Mouse (Mus musculus): Measurements from ENCODE around the gene Ptgfrn. TPM values are rescaled to one million over a fixed set of nuclear protein-coding genes. Genes with fewer than 3 reads are reported as not detected.

The Ptgfrn gene
- polyA plus RNA-seq, 1 experiment from 2014 or later: 3.5 TPM

GRCm38 (mm10) chr3:101111321-101111720 lies 1.2 kb upstream of the Ptgfrn start:
- Histone ChIP-seq H3K4me3 (ENCODE audit: low read depth, low read length) (no peak overlapping the region), H3K27me3 (ENCODE audit: control insufficient read depth, insufficient read depth, low read length) (no peaks in the 10 kb centered on the region)

GRCm38 (mm10) chr3:101110838-101111103 lies 693 bp upstream of the Ptgfrn start:
- Histone ChIP-seq H3K4me3 (ENCODE audit: low read depth, low read length) (peak overlapping the region; percentile 68; the same call in 1 of the 2 replicates), H3K9me3 (ENCODE audit: control insufficient read depth, low read length) (no peaks in the 10 kb centered on the region), H3K4me2 (replicated peaks; ENCODE audit: low read depth, low read length) (peak overlapping the region; percentile 95), H3K27ac (ENCODE audit: low read depth, low read length) (no peak overlapping the region), H3K27me3 (ENCODE audit: control insufficient read depth, insufficient read depth, low read length) (no peaks in the 10 kb centered on the region), H3K36me3 (ENCODE audit: control insufficient read depth, insufficient read depth, low read length) (no peaks in the 10 kb centered on the region), H3K4me1 (replicated peaks; ENCODE audit: control insufficient read depth, insufficient read depth, low read length) (0 out of 2 replicates have a peak, but pooled peaks cover 4% of the 10 kb centered on the region), H3K9ac (ENCODE audit: low read depth, low read length) (peak overlapping the region; percentile 90; the same call in 1 of the 2 replicates)
- ATAC-seq (ENCODE audit: low FRiP score) (0 out of 2 replicates have a peak, but pooled peaks have one; percentile 19), DNase-seq (ENCODE audit: low spot score) (no peak)

More at GRCm38 (mm10) chr3:101111321-101111720, 1.2 kb upstream of the Ptgfrn start:
- H3K9me3 ChIP-seq (ENCODE audit: control insufficient read depth, low read length): no peaks in the 10 kb centered on the region
- no peak overlapping the region for H3K4me2 ChIP-seq (replicated peaks; ENCODE audit: low read depth, low read length)
- 0 out of 2 replicates have a peak, but pooled peaks cover 4% of the 10 kb centered on the region for H3K4me1 ChIP-seq (replicated peaks; ENCODE audit: control insufficient read depth, insufficient read depth, low read length)
- H3K36me3 ChIP-seq (ENCODE audit: control insufficient read depth, insufficient read depth, low read length): no peaks in the 10 kb centered on the region
- H3K9ac ChIP-seq (ENCODE audit: low read depth, low read length): no peak overlapping the region
- no peak overlapping the region for H3K27ac ChIP-seq (ENCODE audit: low read depth, low read length)
- no peak for DNase-seq (ENCODE audit: low spot score)
- WGBS: 42% methylated on average over 10 of the region's 10 CpGs
- ATAC-seq (ENCODE audit: low FRiP score): no peak

DNA sequence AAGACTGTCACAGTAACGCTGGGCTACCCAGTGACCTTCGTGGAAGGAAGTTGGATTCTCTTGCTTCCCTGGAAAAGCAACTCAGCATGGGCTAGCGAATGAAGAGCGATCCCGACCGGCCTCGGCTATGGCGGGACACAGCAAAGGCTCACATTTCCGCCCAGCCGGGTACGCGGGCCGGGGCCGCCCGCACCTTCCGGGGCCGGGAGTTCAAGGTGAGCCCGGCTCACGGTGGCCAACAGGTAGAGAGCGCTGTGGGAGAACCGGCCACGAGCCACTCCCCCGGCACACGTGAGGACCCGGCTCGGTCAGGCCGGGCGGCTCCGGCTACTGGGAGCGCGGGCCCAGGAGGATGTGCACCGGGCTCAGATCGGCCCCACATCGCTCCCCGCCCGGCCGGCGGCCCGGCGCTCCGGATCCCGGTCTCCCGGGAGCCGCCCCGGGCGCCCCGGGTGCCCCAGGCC lies 488 bp downstream of the Ptgfrn start:
- H3K4me1 ChIP-seq (replicated peaks; ENCODE audit: control insufficient read depth, insufficient read depth, low read length): 0 out of 2 replicates have a peak, but pooled peaks cover 4% of the 10 kb centered on the region
- peak overlapping the region; percentile 90 for H3K9ac ChIP-seq (ENCODE audit: low read depth, low read length)
- H3K4me2 ChIP-seq (replicated peaks; ENCODE audit: low read depth, low read length): peak overlapping the region; percentile 95
- WGBS: under 1% methylated on average over 37 of the region's 47 CpGs
- peak overlapping the region; percentile 68 for H3K4me3 ChIP-seq (ENCODE audit: low read depth, low read length)
- H3K27ac ChIP-seq (ENCODE audit: low read depth, low read length): 0 out of 2 replicates have a peak overlapping the region, but pooled peaks have one; percentile 51
- H3K36me3 ChIP-seq (ENCODE audit: control insufficient read depth, insufficient read depth, low read length): no peaks in the 10 kb centered on the region
- ATAC-seq (ENCODE audit: low FRiP score): peak; percentile 65
- H3K27me3 ChIP-seq (ENCODE audit: control insufficient read depth, insufficient read depth, low read length): no peaks in the 10 kb centered on the region
- peak; percentile 57 for DNase-seq (ENCODE audit: low spot score)
- no peaks in the 10 kb centered on the region for H3K9me3 ChIP-seq (ENCODE audit: control insufficient read depth, low read length)

- Histone ChIP-seq H3K36me3 (ENCODE audit: control insufficient read depth, insufficient read depth, low read length) (no peaks in the 10 kb centered on the region), H3K4me2 (replicated peaks; ENCODE audit: low read depth, low read length) (peak overlapping the region; percentile 95), H3K4me3 (ENCODE audit: low read depth, low read length) (peak overlapping the region; percentile 68), H3K9ac (ENCODE audit: low read depth, low read length) (no peak overlapping the region), H3K9me3 (ENCODE audit: control insufficient read depth, low read length) (no peaks in the 10 kb centered on the region), H3K27ac (ENCODE audit: low read depth, low read length) (no peak overlapping the region), H3K27me3 (ENCODE audit: control insufficient read depth, insufficient read depth, low read length) (no peaks in the 10 kb centered on the region), H3K4me1 (replicated peaks; ENCODE audit: control insufficient read depth, insufficient read depth, low read length) (0 out of 2 replicates have a peak, but pooled peaks cover 4% of the 10 kb centered on the region)
- no peak for ATAC-seq (ENCODE audit: low FRiP score)
- DNase-seq (ENCODE audit: low spot score): peak; percentile 38
- WGBS: 20% methylated on average over 5 of the region's 5 CpGs
These were observed 1.2 kb downstream of the Ptgfrn start for GRCm38 (mm10) chr3:101108848-101109247.

- H3K4me2 ChIP-seq (replicated peaks; ENCODE audit: low read depth, low read length): no peak overlapping the region
- DNase-seq (ENCODE audit: low spot score): no peak
- WGBS: 72% methylated on average over 3 of the region's 3 CpGs
- no peak overlapping the region for H3K4me3 ChIP-seq (ENCODE audit: low read depth, low read length)
- no peak overlapping the region for H3K27ac ChIP-seq (ENCODE audit: low read depth, low read length)
- no peak for ATAC-seq (ENCODE audit: low FRiP score)
- no peaks in the 10 kb centered on the region for H3K9me3 ChIP-seq (ENCODE audit: control insufficient read depth, low read length)
- H3K4me1 ChIP-seq (replicated peaks; ENCODE audit: control insufficient read depth, insufficient read depth, low read length): 0 out of 2 replicates have a peak, but pooled peaks cover 4% of the 10 kb centered on the region
- H3K9ac ChIP-seq (ENCODE audit: low read depth, low read length): no peak overlapping the region
- H3K36me3 ChIP-seq (ENCODE audit: control insufficient read depth, insufficient read depth, low read length): no peaks in the 10 kb centered on the region
- no peaks in the 10 kb centered on the region for H3K27me3 ChIP-seq (ENCODE audit: control insufficient read depth, insufficient read depth, low read length)
These were observed 1.8 kb downstream of the Ptgfrn start for GRCm38 (mm10) chr3:101108282-101108681.

DNA sequence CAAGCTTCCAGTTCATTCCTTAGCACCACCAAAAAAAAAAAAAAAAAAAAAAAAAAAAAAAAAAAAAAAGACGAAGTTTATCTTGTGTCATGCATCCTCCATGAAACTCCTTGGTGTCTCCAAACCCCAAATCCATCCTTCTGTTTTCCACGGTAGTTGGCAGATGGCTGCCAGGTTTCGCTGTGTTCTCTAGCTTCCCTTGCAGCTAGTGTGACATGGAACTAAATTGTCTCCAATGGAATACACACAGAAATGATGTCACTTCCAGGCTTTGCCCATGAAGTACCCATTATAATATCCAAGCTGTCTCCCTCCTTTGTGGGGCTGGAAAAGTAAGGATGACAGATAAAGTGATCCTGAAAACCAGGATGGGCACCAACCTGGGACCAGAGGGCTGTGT lies 3.8 kb downstream of the Ptgfrn start:
- H3K36me3 ChIP-seq (ENCODE audit: control insufficient read depth, insufficient read depth, low read length): no peaks in the 10 kb centered on the region

DNA sequence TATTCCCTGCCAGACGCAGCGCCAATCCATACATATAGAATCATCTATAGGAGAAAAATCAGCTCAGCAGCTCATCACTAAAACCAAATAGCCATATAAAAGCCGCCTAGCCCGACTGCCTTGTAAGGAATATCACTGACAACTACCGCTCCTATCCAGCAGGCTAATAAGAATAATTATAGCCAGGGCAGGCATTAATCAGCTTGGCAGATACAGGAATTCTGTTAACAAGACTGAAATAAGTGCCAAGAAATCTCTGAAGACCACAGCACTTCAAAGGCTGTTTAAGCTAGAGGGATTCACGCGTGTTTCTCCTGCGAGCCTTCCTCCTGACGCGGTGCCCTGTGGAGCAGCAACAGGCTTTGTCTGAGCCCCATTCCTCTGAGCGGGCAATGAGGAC lies 4.6 kb downstream of the Ptgfrn start:
- Histone ChIP-seq H3K27me3 (ENCODE audit: control insufficient read depth, insufficient read depth, low read length) (no peaks in the 10 kb centered on the region), H3K4me1 (replicated peaks; ENCODE audit: control insufficient read depth, insufficient read depth, low read length) (0 out of 2 replicates have a peak, but pooled peaks cover 4% of the 10 kb centered on the region), H3K36me3 (ENCODE audit: control insufficient read depth, insufficient read depth, low read length) (no peaks in the 10 kb centered on the region), H3K9me3 (ENCODE audit: control insufficient read depth, low read length) (no peaks in the 10 kb centered on the region), H3K4me2 (replicated peaks; ENCODE audit: low read depth, low read length) (no peak overlapping the region), H3K27ac (ENCODE audit: low read depth, low read length) (no peak overlapping the region), H3K4me3 (ENCODE audit: low read depth, low read length) (no peak overlapping the region), H3K9ac (ENCODE audit: low read depth, low read length) (no peak overlapping the region)
- WGBS: 84% methylated on average over 11 of the region's 11 CpGs
- no peak for ATAC-seq (ENCODE audit: low FRiP score)
- DNase-seq (ENCODE audit: low spot score): no peak

More for the DNA sequence above, 3.8 kb downstream of the Ptgfrn start:
- ATAC-seq (ENCODE audit: low FRiP score) (no peak), DNase-seq (ENCODE audit: low spot score) (no peak)
- 89% methylated on average over 3 of the region's 3 CpGs for WGBS
- Histone ChIP-seq H3K4me1 (replicated peaks; ENCODE audit: control insufficient read depth, insufficient read depth, low read length) (0 out of 2 replicates have a peak, but pooled peaks cover 4% of the 10 kb centered on the region), H3K27me3 (ENCODE audit: control insufficient read depth, insufficient read depth, low read length) (no peaks in the 10 kb centered on the region), H3K27ac (ENCODE audit: low read depth, low read length) (no peak overlapping the region), H3K9ac (ENCODE audit: low read depth, low read length) (no peak overlapping the region), H3K9me3 (ENCODE audit: control insufficient read depth, low read length) (no peaks in the 10 kb centered on the region), H3K4me2 (replicated peaks; ENCODE audit: low read depth, low read length) (no peak overlapping the region), H3K4me3 (ENCODE audit: low read depth, low read length) (no peak overlapping the region)

- Histone ChIP-seq H3K4me1 (replicated peaks; ENCODE audit: control insufficient read depth, insufficient read depth, low read length) (0 out of 2 replicates have a peak, but pooled peaks cover 4% of the 10 kb centered on the region), H3K9me3 (ENCODE audit: control insufficient read depth, low read length) (no peaks in the 10 kb centered on the region), H3K27me3 (ENCODE audit: control insufficient read depth, insufficient read depth, low read length) (no peaks in the 10 kb centered on the region), H3K4me2 (replicated peaks; ENCODE audit: low read depth, low read length) (no peak overlapping the region), H3K36me3 (ENCODE audit: control insufficient read depth, insufficient read depth, low read length) (no peaks in the 10 kb centered on the region), H3K9ac (ENCODE audit: low read depth, low read length) (no peak overlapping the region), H3K27ac (ENCODE audit: low read depth, low read length) (no peak overlapping the region), H3K4me3 (ENCODE audit: low read depth, low read length) (no peak overlapping the region)
- ATAC-seq (ENCODE audit: low FRiP score) (no peak), DNase-seq (ENCODE audit: low spot score) (no peak)
- 89% methylated on average over 9 of the region's 9 CpGs for WGBS
These were observed 5.2 kb downstream of the Ptgfrn start for GRCm38 (mm10) chr3:101104883-101105282.

DNA sequence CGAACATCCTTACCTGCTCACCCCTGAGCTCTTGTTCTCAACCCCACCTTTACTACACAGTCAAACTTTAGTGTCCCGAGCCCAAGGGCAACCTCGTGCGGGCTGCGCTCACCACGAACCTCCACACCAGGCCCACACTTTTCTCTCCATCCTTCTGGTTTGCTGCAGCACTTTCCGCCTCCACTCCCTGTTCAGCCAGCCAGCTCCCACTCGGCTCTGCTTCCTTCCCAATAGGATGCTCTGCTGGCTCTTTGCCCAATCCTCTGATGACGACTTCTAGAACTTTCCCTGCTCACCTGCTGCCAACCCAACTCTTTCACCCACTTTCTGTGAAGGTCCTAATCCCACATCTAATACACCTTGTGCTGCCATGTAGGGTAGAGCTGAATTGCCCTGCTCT lies 6.3 kb downstream of the Ptgfrn start:
- WGBS: 86% methylated on average over 9 of the region's 9 CpGs
- Histone ChIP-seq H3K9me3 (ENCODE audit: control insufficient read depth, low read length) (no peaks in the 10 kb centered on the region), H3K27me3 (ENCODE audit: control insufficient read depth, insufficient read depth, low read length) (no peaks in the 10 kb centered on the region), H3K4me3 (ENCODE audit: low read depth, low read length) (no peak overlapping the region), H3K4me1 (replicated peaks; ENCODE audit: control insufficient read depth, insufficient read depth, low read length) (0 out of 2 replicates have a peak, but pooled peaks cover 1% of the 10 kb centered on the region), H3K27ac (ENCODE audit: low read depth, low read length) (no peak overlapping the region), H3K4me2 (replicated peaks; ENCODE audit: low read depth, low read length) (no peak overlapping the region), H3K9ac (ENCODE audit: low read depth, low read length) (no peak overlapping the region), H3K36me3 (ENCODE audit: control insufficient read depth, insufficient read depth, low read length) (no peaks in the 10 kb centered on the region)
- DNase-seq (ENCODE audit: low spot score) (no peak), ATAC-seq (ENCODE audit: low FRiP score) (no peak)

Data from hindbrain, embryonic 11.5 days (tissue).